Mouse (Mus musculus) embryonic stem cell, embryonic (primary cell): ENCODE measurements around the gene Hip1.

Source experiments
- CTCF ChIA-PET, 4 experiments: fragments of 300-600 bp in 2 of 4; fragments of 350-600 bp in 2 of 4; sonication (Branson Sonifier 250); formaldehyde crosslinking; loops; one replicate each; lab custom pipeline; 2022; ENCODE audit warnings: inconsistent platforms in 2 of 4; lab: Charles Lee
- POLR2A ChIA-PET, 4 experiments: fragments of 300-600 bp in 2 of 4; fragments of 350-600 bp in 2 of 4; sonication (Branson Sonifier 250); formaldehyde crosslinking; loops; one replicate each; lab custom pipeline; 2022; ENCODE audit warnings: antibody characterized with exemption in 4 of 4, inconsistent platforms in 1 of 4; lab: Charles Lee

Gene Hip1

DNA sequence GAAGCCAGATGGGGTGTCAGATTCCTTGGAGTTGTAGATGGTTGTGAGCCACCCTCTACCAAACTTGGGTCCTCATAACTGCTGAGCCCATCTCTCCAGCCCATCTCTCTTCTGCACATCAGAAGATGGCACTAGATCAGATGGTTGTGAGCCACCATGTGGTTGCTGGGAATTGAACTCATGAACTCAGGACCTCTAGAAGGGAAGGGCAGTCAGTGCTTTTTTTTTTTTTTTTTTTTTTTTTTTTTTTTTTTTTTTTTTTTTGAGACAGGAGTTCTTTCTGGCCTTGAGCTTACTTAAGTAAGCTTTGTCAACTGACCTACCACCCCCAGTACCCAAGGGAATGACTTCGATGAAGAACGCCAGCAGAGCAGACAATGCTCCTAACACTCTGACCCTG, 3.1 kb upstream of the Hip1 start:
- POLR2A ChIA-PET = interaction anchor here in 2 of 4 experiments (0.6 kb wide), 2 partner anchors 231 to 248 kb away, joined by 4 read pairs; no protein-coding TSS in a partner anchor
- CTCF ChIA-PET = interaction anchor here in 3 of 4 experiments (0.6 to 1.1 kb wide), 3 partner anchors 10 to 616 kb away, joined by 3 to 6 read pairs (median 3); partner anchors contain the start of gene Mettl27 (in 1 of the 3)

DNA sequence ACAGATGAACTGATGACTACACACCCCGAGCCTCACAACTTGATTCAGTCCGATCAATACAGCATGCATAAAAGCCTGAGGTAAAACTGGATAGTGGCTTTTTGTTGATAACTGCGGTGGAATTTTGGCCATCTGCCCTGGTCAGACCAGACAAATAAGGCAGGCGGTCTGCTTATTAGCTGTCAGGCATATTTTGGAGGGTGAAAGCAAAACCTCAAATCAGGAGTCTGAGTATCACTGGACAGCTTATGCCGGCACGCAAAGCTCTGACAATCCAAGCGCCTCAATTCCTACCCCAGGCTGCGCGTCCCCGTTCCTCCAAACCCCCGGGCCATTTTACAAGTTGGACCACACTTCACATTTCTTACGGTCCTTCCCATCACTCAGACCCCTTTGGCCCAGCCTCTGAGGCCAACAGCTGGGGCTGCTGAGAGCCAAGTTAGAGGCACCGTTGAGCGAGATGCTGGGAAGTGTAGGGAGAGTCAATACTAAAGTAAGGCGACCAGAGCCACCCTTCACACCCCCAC, 825 bp downstream of the Hip1 start:
- ChIA-PET POLR2A (interaction anchor here in 1 of 4 experiments (1.2 to 1.6 kb wide), 2 partner anchors 11 to 66 kb away, joined by 3 read pairs; no protein-coding TSS in a partner anchor), CTCF (interaction anchor here in 2 of 4 experiments (0.8 to 1.3 kb wide), 5 partner anchors 9 to 88 kb away, joined by 3 read pairs; partner anchors contain the start of gene Rhbdd2 (in 1 of the 2))

DNA sequence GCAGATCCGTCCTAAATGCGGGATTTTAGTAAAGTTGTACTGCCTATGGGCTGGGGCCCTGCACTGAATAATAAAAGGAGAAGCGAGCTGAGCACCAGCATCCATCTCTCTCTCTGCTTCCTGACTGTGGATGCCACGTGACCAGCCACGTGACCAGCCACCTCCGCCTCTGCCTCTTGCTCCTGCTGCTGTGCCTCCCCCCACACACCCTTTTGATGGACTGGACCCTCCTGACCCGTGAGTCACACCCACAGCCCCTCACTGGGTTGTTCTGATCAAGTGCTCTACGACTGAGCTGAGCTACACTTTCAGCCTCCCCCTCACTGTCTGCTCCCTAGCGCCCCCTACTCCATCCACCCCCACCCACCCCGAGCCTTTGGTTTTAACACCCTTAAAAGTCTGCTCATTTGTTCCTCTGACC, 7.1 kb downstream of the Hip1 start:
- ChIA-PET CTCF (interaction anchor here (0.5 to 2.5 kb wide), 16 partner anchors 9 to 318 kb away, joined by 3 to 12 read pairs (median 3); partner anchors contain the start of genes Mdh2 (in 1 of the 4) and Styxl1 (in 1 of the 4)), POLR2A (interaction anchor here in 3 of 4 experiments (0.5 to 1.4 kb wide), 10 partner anchors 13 to 491 kb away, joined by 3 to 4 read pairs (median 3); partner anchors contain the start of genes Mdh2 (in 1 of the 3), Pom121 (in 1 of the 3) and Styxl1 (in 1 of the 3))

DNA sequence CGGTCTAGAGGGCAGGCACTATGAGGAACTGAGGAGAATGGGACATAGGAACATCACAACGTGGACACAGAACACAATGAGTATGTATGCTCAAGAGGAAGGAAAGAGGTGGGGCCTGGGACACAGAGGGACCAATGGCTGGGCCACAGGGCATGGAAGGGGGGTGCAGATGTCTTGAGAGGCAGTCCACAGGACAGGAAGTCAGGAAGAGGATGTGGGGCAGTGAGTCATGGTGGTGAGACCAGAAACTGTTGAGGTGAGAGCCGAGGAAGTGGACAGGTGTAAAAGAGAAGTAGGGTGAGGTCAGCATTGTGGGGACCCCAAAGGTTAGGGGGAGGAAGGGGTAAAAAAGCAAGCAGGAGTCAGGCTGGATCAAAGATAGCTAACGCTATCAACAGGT, 7.6 kb downstream of the Hip1 start:
- CTCF ChIA-PET = interaction anchor here (0.5 to 2.5 kb wide), 13 partner anchors 8 to 318 kb away, joined by 3 to 10 read pairs (median 3); partner anchors contain the start of genes Mdh2 (in 1 of the 4) and Styxl1 (in 1 of the 4)

GRCm38 (mm10) chr5:135535867-135536266, 9.1 kb downstream of the Hip1 start:
- POLR2A ChIA-PET = no interaction called here
- CTCF ChIA-PET = interaction anchor here in 2 of 4 experiments (0.9 to 1.0 kb wide), 4 partner anchors 8 to 35 kb away, joined by 3 to 4 read pairs (median 3); no protein-coding TSS in a partner anchor

More for the DNA sequence above, 7.6 kb downstream of the Hip1 start:
- POLR2A ChIA-PET = interaction anchor here in 3 of 4 experiments (0.5 to 1.2 kb wide), 6 partner anchors 14 to 491 kb away, joined by 3 to 4 read pairs (median 3); partner anchors contain the start of genes Mdh2 (in 1 of the 3) and Styxl1 (in 1 of the 3)

- CTCF ChIA-PET = interaction anchor here in 2 of 4 experiments (0.6 kb wide), 2 partner anchors 12 to 57 kb away, joined by 4 to 5 read pairs; no protein-coding TSS in a partner anchor
- POLR2A ChIA-PET = interaction anchor here in 1 of 4 experiments (1.0 to 1.3 kb wide), 2 partner anchors 10 to 12 kb away, joined by 3 to 4 read pairs; no protein-coding TSS in a partner anchor
Measured at GRCm38 (mm10) chr5:135533431-135533830, 11.5 kb downstream of the Hip1 start.

GRCm38 (mm10) chr5:135531306-135531845, 13.5 kb downstream of the Hip1 start:
- CTCF ChIA-PET = interaction anchor here in 2 of 4 experiments (0.9 to 1.4 kb wide), 3 partner anchors 13 to 103 kb away, joined by 3 read pairs; no protein-coding TSS in a partner anchor
- POLR2A ChIA-PET = interaction anchor here in 2 of 4 experiments (0.6 to 1.4 kb wide), 6 partner anchors 16 to 247 kb away, joined by 3 to 5 read pairs (median 3); partner anchors contain the start of genes Mdh2 (in 1 of the 2) and Styxl1 (in 1 of the 2)

GRCm38 (mm10) chr5:135529964-135530363, 15.0 kb downstream of the Hip1 start:
- CTCF ChIA-PET = interaction anchor here in 3 of 4 experiments (0.7 to 1.4 kb wide), 6 partner anchors 8 to 657 kb away, joined by 3 to 19 read pairs (median 4); no protein-coding TSS in a partner anchor
- POLR2A ChIA-PET = interaction anchor here in 3 of 4 experiments (0.6 to 1.7 kb wide), 4 partner anchors 9 to 504 kb away, joined by 3 to 5 read pairs (median 3); no protein-coding TSS in a partner anchor

DNA sequence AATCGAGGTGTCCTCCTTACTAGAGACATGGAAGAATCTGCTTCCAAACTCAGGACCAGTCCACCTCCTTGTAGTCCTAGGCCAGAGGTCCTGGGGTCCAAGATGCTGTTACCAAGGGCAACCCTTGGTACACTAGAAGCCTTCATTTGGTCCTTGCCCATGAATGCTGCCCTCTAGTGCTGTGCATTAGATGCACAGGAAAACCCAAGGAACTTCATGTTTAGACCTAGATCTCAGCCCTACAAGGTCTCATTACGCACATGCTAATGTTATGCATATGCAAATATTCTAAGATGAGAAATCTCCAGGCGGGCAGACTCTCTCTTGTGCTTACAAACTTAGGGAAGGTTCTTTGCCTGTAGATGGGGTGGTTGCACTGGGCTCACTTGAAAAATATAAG, 15.6 kb downstream of the Hip1 start:
- ChIA-PET CTCF (interaction anchor here in 3 of 4 experiments (0.5 to 1.4 kb wide), 5 partner anchors 9 to 179 kb away, joined by 3 to 6 read pairs (median 3); partner anchors contain the start of gene Fkbp6 (in 1 of the 3)), POLR2A (interaction anchor here in 2 of 4 experiments (1.5 to 1.7 kb wide), 2 partner anchors 10 to 32 kb away, joined by 3 to 5 read pairs; no protein-coding TSS in a partner anchor)

DNA sequence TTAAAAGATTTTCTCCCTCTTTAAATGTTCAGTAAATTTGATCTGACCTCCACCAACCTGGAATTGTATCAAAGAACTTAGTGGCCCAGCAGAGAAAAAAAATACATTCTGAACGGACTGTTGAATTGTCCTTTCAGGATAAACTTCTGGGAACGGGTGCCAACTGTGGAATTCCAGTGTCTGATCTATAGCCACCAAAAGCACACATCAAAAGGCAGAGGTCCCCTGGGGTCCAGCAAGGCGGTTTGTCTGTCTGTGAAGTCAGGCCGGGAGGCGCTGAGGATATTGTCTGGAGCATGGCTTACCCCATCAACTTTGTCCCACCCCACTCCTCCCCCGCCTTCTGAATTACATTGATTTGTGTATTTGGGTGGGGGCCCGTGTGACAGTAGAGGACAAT, 16.9 kb downstream of the Hip1 start:
- POLR2A ChIA-PET = no interaction called here

DNA sequence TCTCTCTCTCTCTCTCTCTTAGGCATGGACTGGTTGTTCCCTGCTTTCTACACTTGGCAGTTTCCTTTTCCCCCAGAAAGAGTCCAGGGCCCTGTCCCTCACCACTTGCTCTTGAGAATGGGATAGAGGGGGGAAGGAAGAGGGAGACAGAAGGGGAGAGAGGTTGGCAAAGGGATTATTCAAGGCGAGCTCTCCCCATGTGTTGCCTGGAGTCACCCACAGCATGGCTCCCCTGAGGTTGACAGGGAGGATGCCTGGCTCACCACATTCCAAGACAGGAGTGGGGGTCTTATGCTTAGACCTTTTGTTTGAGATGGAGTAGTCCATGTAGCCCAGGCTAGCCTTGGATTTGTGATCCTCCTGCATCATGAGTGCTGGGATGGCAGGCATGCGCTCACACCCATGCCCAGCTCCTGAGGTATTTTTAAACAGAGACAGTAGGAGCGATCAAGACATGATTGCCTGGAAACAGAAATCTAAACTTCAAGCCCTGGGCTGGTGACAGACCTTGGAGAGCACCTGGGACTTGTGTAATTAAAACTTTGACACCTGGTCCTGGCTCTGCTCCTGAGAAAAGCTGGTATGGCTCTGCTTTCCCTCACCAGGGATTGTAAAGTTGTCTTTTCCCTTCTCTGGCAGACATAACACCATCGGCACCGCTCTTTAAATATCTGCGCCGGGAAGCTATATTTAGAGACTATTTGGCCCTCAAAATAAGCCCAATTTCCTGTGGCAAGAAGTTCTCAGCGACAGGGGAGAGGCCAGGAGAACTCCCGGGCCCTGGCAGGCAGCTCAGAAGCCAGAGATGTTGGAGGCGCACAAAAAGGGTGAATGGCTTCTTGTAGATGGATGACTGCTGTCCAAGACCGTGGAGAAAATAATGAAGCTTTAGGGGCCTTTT, 20.0 kb downstream of the Hip1 start:
- ChIA-PET CTCF (interaction anchor here (0.5 to 1.2 kb wide), 5 partner anchors 11 to 624 kb away, joined by 3 to 4 read pairs (median 4); no protein-coding TSS in a partner anchor), POLR2A (interaction anchor here in 2 of 4 experiments (0.7 to 0.9 kb wide), 3 partner anchors 13 to 219 kb away, joined by 3 to 4 read pairs (median 3); partner anchors contain the start of gene Tmem120a (in 1 of the 2))

More for the DNA sequence above, 16.9 kb downstream of the Hip1 start:
- CTCF ChIA-PET = no interaction called here

GRCm38 (mm10) chr5:135524087-135524486, 20.8 kb downstream of the Hip1 start:
- CTCF ChIA-PET = interaction anchor here in 2 of 4 experiments (0.7 to 1.2 kb wide), 2 partner anchors 11 to 702 kb away, joined by 3 to 4 read pairs; no protein-coding TSS in a partner anchor
- POLR2A ChIA-PET = no interaction called here

DNA sequence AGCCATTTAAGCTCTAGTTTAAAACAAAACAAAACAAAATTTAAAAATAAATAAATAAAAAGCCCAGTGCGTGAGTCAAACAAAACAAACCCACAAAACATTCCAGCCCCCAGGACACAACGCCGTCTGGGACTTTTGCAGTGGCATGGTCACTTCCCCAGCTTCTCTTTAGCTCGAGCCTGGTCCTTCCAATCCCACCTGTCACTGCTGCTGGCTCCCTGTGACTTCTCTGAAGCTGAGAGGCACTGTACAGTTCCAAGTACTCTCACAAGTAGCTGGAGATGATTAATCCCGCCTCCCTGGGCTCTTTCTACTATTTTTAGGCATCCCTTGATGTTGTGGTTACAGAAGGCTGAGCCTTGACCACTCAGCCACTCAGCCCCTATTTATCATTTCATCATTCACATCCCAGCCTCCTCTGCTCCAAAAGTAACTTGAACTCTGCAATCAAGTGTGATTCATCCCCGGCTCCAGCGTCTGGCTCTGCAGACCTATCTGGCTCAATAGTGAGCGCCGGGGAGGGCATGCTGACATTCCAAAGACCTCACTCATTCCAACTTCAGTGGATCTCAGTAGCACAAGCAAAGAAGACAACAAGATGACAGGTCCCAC, 22.7 kb downstream of the Hip1 start:
- ChIA-PET POLR2A (interaction anchor here in 3 of 4 experiments (0.6 to 2.1 kb wide), 5 partner anchors 10 to 1983 kb away, joined by 3 to 6 read pairs (median 4); no protein-coding TSS in a partner anchor), CTCF (interaction anchor here in 2 of 4 experiments (1.0 to 1.4 kb wide), 5 partner anchors 8 to 90 kb away, joined by 3 to 19 read pairs (median 3); no protein-coding TSS in a partner anchor)

DNA sequence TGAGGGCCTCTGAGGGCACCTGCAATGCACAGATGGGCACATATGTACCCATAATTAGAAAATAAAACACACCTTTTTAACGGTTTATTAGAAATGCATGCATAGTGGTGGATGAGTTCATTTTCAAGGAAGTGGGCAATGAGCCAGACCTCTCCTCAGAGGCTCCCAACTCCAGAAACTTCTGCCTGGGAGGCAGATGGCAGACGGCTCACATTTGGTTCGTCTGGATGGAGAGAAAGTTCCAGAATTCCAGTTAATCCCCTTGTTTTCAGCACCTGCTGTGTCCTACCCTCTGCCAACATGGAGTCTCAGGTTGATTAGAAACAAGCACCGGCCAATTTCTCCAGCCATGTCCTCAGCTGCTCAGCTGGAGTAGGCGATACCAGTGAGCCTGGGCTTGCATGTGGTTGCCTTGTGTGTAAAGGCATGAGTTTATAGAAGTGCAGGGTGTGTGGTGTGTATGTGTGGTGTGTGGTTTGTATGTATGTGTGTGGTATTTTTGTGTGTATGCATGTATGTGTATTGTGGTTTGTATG, 27.5 kb downstream of the Hip1 start:
- ChIA-PET CTCF (interaction anchor here in 2 of 4 experiments (0.6 to 1.3 kb wide), 2 partner anchors 20 to 1990 kb away, joined by 3 to 7 read pairs; no protein-coding TSS in a partner anchor), POLR2A (interaction anchor here in 2 of 4 experiments (0.5 to 0.9 kb wide), 2 partner anchors 12 to 334 kb away, joined by 3 to 6 read pairs; no protein-coding TSS in a partner anchor)

GRCm38 (mm10) chr5:135513131-135513530, 31.8 kb downstream of the Hip1 start:
- ChIA-PET CTCF (interaction anchor here in 1 of 4 experiments (1.0 kb wide), 1 partner anchor 99 kb away, joined by 3 read pairs; no protein-coding TSS in a partner anchor), POLR2A (no interaction called here)

DNA sequence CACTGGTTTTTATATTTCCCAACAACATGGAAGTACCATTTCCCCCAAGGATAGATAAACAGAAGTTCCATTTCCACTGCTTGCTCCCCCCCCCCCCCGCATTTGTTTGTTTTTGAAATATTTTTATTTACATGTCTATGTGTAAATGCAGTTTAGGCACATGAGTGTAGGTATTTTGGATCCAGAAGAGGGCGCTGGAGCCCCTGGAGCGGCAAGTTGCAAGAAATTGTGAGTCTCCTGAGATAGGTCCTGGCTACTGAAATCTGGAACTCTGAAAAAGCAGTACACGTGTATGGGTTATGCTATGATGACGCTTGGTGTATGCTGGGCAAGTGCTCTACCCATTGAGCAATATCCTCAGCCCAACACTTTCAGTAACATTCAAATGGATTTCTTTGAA, 33.8 kb downstream of the Hip1 start:
- POLR2A ChIA-PET = no interaction called here
- CTCF ChIA-PET = interaction anchor here in 2 of 4 experiments (0.6 to 1.0 kb wide), 2 partner anchors 41 to 77 kb away, joined by 3 read pairs; no protein-coding TSS in a partner anchor
